Mouse (Mus musculus) hindbrain, embryonic 13.5 days (tissue): ENCODE measurements around the gene Unc45a. TPM values are rescaled to one million over a fixed set of nuclear protein-coding genes. Genes with fewer than 3 reads are reported as not detected.
"Not testable (repeated sequence)": the region's sequence is repeated elsewhere in the genome, so short reads cannot be mapped to it uniquely, and the experiment has no call there.

Experiments
- ATAC-seq: fragments of 200-750 bp; cut with Nextera tagmentation; 2 replicates; pipeline ENCODE4 v1.8.0; 2017; ENCODE audit warnings: moderate TSS enrichment; ENCODE audit not compliant: low FRiP score
- H3K27ac ChIP-seq: fragments of 300-500 bp; sonication (generic); 2 replicates; pipeline ENCODE4 v1.5.1; 2015; ENCODE audit warnings: inconsistent platforms, mild to moderate bottlenecking, moderate library complexity
- H3K27me3 ChIP-seq: fragments of 300-500 bp; sonication (generic); 2 replicates; pipeline ENCODE4 v1.6.1; 2015; ENCODE audit warnings: mild to moderate bottlenecking, inconsistent platforms
- H3K36me3 ChIP-seq: fragments of 300-500 bp; sonication (generic); 2 replicates; pipeline ENCODE4 v1.6.1; 2015; ENCODE audit warnings: mild to moderate bottlenecking, inconsistent platforms
- H3K4me1 ChIP-seq: fragments of 300-500 bp; sonication (generic); replicated peaks from 2 replicates; pipeline ENCODE4 v1.6.1; 2015; ENCODE audit warnings: inconsistent platforms
- H3K4me2 ChIP-seq: fragments of 300-500 bp; sonication (generic); 2 replicates; pipeline ENCODE4 v1.6.1; 2015; ENCODE audit warnings: inconsistent platforms, mild to moderate bottlenecking, moderate library complexity
- H3K4me3 ChIP-seq: fragments of 300-500 bp; sonication (generic); 2 replicates; pipeline ENCODE4 v1.5.1; 2015; ENCODE audit warnings: mild to moderate bottlenecking, inconsistent platforms
- H3K9ac ChIP-seq: fragments of 300-500 bp; sonication (generic); 2 replicates; pipeline ENCODE4 v1.6.1; 2015; ENCODE audit warnings: mild to moderate bottlenecking, inconsistent platforms
- H3K9me3 ChIP-seq: fragments of 300-500 bp; sonication (generic); 2 replicates; pipeline ENCODE4 v1.6.1; 2016; ENCODE audit warnings: inconsistent platforms
- WGBS: fragments of 180-500 bp; shearing (Covaris S2); methylation state at CpG from one replicate; pipeline ENCODE4 v1.1.7; 2015; 5-methylcytosine and 5-hydroxymethylcytosine counted together
- polyA plus RNA-seq: library from polyadenylated mRNA; unstranded; fragments of >200 nt; fragmentation: Nextera tagmentation; extraction: Ambion mirVana; gene quantifications from 2 replicates; pipeline ENCODE4 v1.2.1, GENCODE M21; 2015

Gene Unc45a
- polyA plus RNA-seq, 1 experiment from 2014 or later: 55.5 TPM

DNA sequence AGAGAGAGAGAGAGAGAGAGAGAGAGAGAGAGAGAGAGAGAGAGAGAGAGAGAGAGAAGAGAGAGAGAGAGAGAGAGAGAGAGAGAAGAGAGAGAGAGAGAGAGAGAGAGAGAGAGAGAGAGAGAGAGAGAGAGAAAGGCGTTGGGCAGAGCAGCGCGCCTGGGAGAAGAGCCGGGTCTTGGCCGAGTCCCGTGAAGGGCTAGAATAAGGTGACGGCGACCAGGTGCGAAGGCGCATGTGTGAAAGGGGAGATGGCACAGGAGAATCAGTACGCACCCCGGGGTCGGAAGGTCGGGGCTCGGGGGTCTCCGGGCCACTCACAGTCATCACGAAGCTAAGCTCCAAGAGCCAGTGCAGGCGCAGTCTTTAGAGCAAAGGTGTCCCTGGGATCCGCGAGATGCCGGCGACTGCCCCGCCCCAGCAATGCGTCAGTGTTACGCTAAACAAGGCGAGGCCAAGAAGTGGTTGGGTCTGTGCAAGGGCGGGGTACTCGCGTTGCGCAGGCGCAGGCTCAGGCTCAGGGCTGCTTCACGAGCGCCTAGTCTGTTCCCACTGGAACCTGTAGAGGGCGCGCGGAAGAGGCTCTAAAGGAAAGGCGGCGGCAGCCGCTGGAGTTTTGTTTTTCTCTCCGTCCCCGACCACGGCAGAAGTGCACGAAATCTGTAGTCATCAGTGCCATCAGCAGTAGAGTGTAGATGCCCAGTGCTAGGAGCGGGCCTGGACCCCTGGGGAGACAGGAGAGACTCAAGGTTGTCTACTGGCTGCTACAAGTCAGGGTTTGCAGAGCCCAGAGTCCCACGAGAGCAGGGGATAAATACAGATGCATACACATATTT is 794 bp downstream of the Unc45a start:
- Histone ChIP-seq H3K27me3 (no peaks in the 10 kb centered on the region), H3K27ac (peak overlapping the region; percentile 90), H3K4me2 (peak overlapping the region; percentile 95), H3K4me1 (peaks cover 74% of the 10 kb centered on the region), H3K4me3 (peak overlapping the region; percentile 64), H3K36me3 (peaks cover 29% of the 10 kb centered on the region), H3K9me3 (no peaks in the 10 kb centered on the region), H3K9ac (peak overlapping the region; percentile 90)
- under 1% methylated on average over 45 of the region's 45 CpGs for WGBS
- ATAC-seq: peak; percentile 96

DNA sequence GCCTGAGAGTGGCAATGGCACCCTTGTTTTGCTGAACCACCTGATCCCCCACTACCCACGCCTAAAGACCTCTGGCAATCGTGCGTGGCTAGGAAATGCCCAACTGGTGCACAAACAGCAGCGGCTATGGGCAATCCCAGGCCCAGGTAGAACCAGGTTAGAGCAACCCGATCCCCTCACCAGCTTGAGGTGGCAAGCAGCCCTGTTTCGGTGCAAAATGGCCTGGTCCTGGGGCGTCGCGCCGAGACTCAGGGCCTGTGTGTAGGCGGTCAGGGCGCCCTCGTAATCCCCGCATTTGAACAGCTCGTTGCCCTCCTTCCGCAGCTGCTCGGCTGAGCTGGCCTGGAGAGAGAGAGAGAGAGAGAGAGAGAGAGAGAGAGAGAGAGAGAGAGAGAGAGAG is 1.4 kb downstream of the Unc45a start:
- peaks cover 74% of the 10 kb centered on the region for H3K4me1 ChIP-seq

DNA sequence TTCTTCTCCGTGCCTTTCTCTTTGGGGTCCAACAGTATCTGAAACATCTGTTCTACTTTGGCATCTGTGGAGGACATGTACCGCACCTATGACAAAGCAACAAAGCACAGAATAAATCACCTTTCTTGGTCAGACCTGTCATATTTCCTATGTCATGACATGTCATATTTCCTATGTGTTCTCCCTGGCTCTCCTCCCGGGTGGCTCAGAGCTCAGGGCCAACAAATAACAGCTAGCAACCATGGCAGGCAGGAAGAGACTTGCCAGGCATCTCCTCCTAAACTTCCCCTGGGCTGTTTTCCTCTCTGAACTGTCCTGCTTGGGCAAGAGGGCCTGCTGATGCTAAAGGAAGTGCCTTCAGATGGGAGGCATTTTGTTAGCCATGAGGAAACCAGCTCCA is 3.9 kb downstream of the Unc45a start:
- Histone ChIP-seq H3K27me3 (no peaks in the 10 kb centered on the region), H3K4me2 (no peak overlapping the region), H3K27ac (no peak overlapping the region), H3K4me3 (no peak overlapping the region), H3K36me3 (peaks cover 60% of the 10 kb centered on the region), H3K4me1 (peaks cover 57% of the 10 kb centered on the region), H3K9ac (0 out of 2 replicates have a peak overlapping the region, but pooled peaks have one; percentile 8), H3K9me3 (no peaks in the 10 kb centered on the region)
- no peak for ATAC-seq
- WGBS: 96% methylated on average over 3 of the region's 3 CpGs

More for the DNA sequence above, 1.4 kb downstream of the Unc45a start:
- H3K27me3 ChIP-seq: no peaks in the 10 kb centered on the region
- H3K4me2 ChIP-seq: peak overlapping the region; percentile 95
- peaks cover 35% of the 10 kb centered on the region for H3K36me3 ChIP-seq
- peak overlapping the region; percentile 90 for H3K9ac ChIP-seq
- ATAC-seq: no peak
- WGBS: 5% methylated on average over 17 of the region's 17 CpGs
- no peaks in the 10 kb centered on the region for H3K9me3 ChIP-seq
- peak overlapping the region; percentile 64 for H3K4me3 ChIP-seq
- H3K27ac ChIP-seq: peak overlapping the region; percentile 90

DNA sequence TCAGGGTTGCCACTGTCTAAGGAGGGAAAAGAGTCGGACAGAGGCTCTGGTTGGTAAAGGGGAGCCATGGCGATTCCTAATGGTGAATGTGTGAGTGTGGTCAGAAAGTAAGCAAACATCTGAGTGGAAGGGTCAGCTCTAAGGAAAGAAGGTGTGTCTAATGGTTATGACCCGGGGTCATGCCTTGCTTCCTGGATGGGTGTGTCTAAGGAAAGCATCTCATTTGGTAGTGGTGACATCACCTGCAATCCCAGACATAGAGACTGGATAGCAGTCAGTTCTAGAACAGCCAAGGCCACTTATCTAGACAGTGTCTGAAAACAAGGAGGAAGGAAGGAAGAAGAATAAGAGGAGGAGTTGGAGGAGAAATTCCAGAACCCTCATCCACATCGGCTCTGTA is 6.0 kb downstream of the Unc45a start:
- Histone ChIP-seq H3K9ac (no peak overlapping the region), H3K9me3 (no peaks in the 10 kb centered on the region), H3K4me2 (no peak overlapping the region), H3K27ac (no peak overlapping the region), H3K27me3 (no peaks in the 10 kb centered on the region), H3K4me3 (no peak overlapping the region), H3K4me1 (peaks cover 40% of the 10 kb centered on the region), H3K36me3 (peaks cover 80% of the 10 kb centered on the region)
- WGBS: 98% methylated on average over 4 of the region's 4 CpGs
- ATAC-seq: no peak

DNA sequence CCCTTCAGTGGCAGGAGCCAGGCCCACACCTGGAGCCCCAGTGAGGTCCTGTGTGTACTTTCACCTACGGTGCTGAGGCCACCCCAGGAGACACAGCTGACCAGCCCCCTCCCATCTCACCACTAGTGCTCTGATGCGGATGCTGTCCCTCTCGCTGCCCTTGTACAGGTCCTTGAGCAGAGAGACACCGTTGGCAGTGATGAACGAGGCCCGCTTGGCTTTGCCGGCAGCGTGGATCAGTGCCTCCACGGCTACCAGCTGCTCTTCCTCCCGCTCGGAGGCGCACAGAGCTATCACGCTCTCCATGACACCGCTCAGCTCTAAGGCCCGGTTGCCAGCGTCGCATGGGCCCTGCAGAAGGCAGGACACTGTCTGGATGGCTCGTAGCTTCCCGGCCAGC is 9.4 kb downstream of the Unc45a start:
- Histone ChIP-seq H3K9me3 (no peaks in the 10 kb centered on the region), H3K9ac (no peak overlapping the region), H3K4me3 (no peak overlapping the region), H3K27ac (no peak overlapping the region), H3K4me2 (no peak overlapping the region), H3K36me3 (peaks cover 100% of the 10 kb centered on the region), H3K27me3 (no peaks in the 10 kb centered on the region), H3K4me1 (peaks cover 12% of the 10 kb centered on the region)
- 87% methylated on average over 19 of the region's 19 CpGs for WGBS
- no peak for ATAC-seq

DNA sequence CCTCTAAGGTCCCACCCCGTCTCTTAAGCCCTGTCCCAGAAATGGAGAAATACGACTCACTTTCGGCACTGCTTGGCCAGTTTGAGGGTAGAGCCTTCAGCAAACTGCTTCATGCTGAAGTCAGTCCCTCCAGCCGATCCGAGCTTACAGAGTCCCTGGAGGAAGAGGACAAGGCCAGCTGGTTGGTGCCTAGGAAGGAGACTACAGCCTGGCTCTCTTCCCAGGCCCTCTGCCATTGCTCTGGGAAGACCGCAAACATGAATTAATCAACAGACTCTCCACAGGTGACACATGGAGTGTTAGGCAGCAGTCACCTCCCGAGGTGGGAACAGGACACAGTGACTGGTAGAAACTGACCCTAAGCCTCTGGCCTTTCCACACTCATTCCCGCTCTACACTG is 10.5 kb downstream of the Unc45a start:
- no peaks in the 10 kb centered on the region for H3K27me3 ChIP-seq
- H3K4me2 ChIP-seq: no peak overlapping the region
- WGBS: 86% methylated on average over 8 of the region's 8 CpGs
- no peaks in the 10 kb centered on the region for H3K9me3 ChIP-seq
- ATAC-seq: no peak
- peaks cover 100% of the 10 kb centered on the region for H3K36me3 ChIP-seq
- H3K9ac ChIP-seq: no peak overlapping the region
- peaks cover 3% of the 10 kb centered on the region; the same call in 1 of the 2 replicates for H3K4me1 ChIP-seq
- no peak overlapping the region for H3K27ac ChIP-seq
- no peak overlapping the region for H3K4me3 ChIP-seq

DNA sequence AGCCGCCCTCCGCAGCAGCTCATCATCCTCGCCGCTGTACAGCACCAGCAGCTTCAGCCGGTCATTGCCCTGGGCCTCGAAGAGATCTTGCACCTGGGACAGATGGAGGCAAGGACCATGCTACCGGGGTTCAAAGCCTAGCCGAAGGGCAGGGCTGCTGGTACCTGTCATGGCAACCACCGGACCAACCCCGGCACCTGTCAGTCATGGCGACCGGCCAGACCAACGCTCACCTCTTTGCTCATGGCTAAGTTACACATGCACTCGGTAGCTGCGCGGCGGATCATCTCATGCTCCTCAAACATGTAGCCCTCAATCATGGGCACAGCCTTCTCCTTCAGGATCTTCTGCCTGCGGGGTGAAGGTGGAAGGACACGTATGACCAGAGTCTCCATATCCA is 14.7 kb downstream of the Unc45a start:
- WGBS: 98% methylated on average over 19 of the region's 19 CpGs
- Histone ChIP-seq H3K9ac (no peak overlapping the region), H3K27me3 (no peaks in the 10 kb centered on the region), H3K36me3 (peaks cover 62% of the 10 kb centered on the region), H3K4me1 (peaks cover 23% of the 10 kb centered on the region), H3K9me3 (no peaks in the 10 kb centered on the region), H3K4me3 (no peak overlapping the region), H3K27ac (no peak overlapping the region), H3K4me2 (no peak overlapping the region)
- ATAC-seq: no peak

DNA sequence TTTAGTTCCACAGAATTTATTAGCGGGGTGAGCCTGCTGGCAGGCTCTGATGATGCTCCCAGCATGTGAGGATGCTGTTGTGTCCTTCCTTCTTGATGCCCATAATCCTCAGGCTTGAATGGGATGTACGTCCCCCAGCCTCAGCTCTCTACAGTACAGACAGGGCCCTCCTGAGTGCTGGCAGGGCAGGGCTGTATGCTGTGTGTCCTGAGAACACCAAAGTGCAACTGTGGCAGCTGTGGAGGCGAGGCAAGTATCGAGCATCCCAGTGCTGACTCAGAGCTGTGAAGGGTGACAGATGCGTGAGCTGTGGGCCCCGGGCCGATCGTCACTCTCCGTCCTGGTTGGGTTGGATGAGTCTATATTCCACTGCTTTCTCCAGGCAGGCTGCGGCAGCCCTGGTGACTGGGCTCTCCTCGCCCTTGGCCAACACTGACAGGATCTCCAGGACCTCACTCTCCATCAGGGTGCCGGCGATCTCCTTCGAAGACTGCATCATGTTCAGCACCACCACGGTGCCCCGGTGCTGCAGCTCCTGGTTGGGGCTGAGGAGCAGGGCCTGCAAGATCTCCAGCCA is 15.4 kb downstream of the Unc45a start:
- Histone ChIP-seq H3K4me1 (peaks cover 23% of the 10 kb centered on the region), H3K27ac (peak overlapping the region; percentile 10; the same call in 1 of the 2 replicates), H3K4me3 (no peak overlapping the region), H3K9me3 (no peaks in the 10 kb centered on the region), H3K9ac (peak overlapping the region; percentile 49; the same call in 1 of the 2 replicates), H3K36me3 (peaks cover 61% of the 10 kb centered on the region), H3K27me3 (no peaks in the 10 kb centered on the region), H3K4me2 (no peak overlapping the region)
- no peak for ATAC-seq
- WGBS: 97% methylated on average over 16 of the region's 16 CpGs

DNA sequence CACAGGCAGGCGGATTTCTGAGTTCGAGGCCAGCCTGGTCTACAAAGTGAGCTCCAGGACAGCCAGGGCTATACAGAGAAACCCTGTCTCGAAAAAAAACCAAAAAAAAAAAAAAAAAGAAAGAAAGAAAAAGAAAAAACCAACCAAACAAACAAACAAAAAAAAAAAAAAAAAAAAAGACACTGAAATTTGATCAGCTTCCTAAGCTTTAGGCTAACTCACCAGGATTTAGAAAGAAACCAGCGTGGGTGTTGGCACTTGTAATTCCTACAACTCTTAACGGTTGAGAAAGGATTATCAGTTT is 16.0 kb downstream of the Unc45a start:
- H3K36me3 ChIP-seq: peaks cover 61% of the 10 kb centered on the region
- not testable (repeated sequence) for H3K9ac ChIP-seq, H3K4me3 ChIP-seq, H3K9me3 ChIP-seq, H3K27me3 ChIP-seq, ATAC-seq
- H3K4me1 ChIP-seq: peaks cover 23% of the 10 kb centered on the region
- WGBS: 54% methylated on average over 4 of the region's 5 CpGs
- H3K27ac ChIP-seq: peak overlapping the region; percentile 92
- H3K4me2 ChIP-seq: peak overlapping the region; percentile 61

DNA sequence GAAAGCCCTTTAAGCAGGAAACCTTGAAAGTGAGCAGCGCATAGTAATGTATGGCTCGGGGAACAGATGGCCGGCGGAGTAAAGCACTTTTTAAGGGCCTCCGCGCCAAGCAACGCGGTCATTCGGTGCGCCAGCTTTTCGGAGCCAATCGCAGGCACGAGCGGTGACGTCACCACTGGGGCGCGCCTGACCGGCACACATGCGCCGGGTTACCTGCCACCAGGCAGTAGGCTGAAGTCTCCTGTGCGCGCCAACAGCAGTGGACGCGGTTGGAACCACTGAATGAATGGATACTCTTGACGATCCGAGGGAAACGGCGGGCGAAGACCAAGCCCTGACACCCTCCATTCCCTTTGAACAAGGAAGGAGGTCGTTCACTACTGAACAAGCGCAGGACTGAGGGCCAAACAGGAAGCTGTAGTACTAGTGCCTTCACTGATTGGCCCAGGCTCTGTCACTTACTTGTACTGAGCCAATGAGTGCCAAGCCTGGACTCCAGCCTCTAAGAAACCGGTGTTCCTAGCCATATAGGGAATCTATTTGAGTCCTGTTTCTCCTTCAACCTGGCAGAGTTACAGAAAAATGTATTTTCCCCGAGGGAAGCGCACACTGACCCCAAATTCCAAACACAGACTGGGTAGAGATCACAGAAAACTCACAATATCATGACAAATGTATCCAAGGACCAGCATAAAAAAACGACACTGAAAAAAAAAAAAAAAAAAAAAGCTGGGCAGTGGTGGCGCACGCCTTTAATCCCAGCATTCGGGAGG is 16.6 kb downstream of the Unc45a start, which contains the start of gene Rccd1:
Gene Rccd1 (minus strand): TSS at position 412 of the 773 bp plus-strand sequence.
- Histone ChIP-seq H3K27ac (peak within 1 kb of the TSS; percentile 92), H3K36me3 (peaks cover 61% of the 10 kb centered on the region), H3K9ac (peak within 1 kb of the TSS; percentile 75), H3K9me3 (no peaks in the 10 kb centered on the region), H3K4me1 (peaks cover 23% of the 10 kb centered on the region), H3K4me3 (peak within 1 kb of the TSS; percentile 56), H3K4me2 (peak within 1 kb of the TSS; percentile 61), H3K27me3 (no peaks in the 10 kb centered on the region)
- WGBS: 1% methylated on average over 38 of the region's 38 CpGs
- ATAC-seq: peak; percentile 99

DNA sequence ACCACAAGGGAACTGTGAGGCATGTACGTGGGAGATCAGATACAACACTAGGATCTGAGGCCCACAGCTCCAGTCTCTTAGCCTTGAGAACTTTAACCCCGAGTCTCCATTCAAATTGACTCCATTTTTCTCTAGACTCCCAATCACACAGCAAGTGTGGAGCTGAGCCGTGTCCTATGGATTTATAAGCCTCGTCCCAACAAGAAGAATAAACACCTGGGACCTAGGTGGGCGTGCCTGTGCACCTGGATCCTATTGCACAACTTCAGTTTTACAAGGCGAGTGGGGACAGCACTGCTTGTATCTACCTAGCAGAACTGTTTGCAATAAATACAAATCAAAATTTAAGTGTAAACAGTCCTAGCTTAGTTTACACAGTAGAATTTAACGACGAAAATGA is 17.5 kb downstream of the Unc45a start:
- ATAC-seq: no peak
- peak overlapping the region; percentile 56 for H3K4me3 ChIP-seq
- peak overlapping the region; percentile 75 for H3K9ac ChIP-seq
- H3K9me3 ChIP-seq: no peaks in the 10 kb centered on the region
- WGBS: 24% methylated on average over 8 of the region's 8 CpGs
- H3K36me3 ChIP-seq: peaks cover 60% of the 10 kb centered on the region
- no peaks in the 10 kb centered on the region for H3K27me3 ChIP-seq
- H3K4me1 ChIP-seq: peaks cover 23% of the 10 kb centered on the region
- peak overlapping the region; percentile 92 for H3K27ac ChIP-seq
- H3K4me2 ChIP-seq: peak overlapping the region; percentile 61

DNA sequence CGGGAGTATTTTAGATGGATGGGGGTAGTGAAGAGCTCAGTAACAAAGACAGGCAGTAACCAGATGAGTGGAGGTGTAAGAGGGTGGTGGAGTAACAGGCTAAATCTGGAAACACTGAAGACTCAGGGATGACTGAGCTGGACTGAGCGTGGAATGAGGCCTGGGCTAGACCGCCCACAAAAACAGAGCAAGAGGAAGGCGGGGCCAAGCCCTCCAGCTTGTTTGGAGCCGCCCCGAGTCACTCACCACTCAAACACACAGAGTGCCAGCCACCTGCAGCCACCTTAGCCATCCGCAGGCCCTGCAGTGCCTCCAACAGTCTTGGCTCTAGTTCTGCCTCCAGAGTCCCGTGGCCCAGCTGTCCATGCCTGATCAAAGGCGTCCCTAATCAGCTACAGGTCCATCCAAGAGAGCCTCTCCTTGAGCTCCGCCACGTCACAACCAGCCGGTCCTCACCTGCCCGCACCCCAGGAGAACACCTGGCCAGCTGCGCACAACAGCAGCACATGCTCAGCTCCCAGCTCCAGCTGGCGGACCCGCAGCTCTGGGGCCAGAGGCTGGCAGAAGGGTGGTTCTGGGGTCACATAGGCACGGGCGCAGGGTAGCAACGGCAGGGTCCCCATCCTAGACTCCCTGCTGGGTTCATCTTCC is 20.8 kb downstream of the Unc45a start:
- Histone ChIP-seq H3K27me3 (no peaks in the 10 kb centered on the region), H3K36me3 (peaks cover 49% of the 10 kb centered on the region), H3K27ac (no peak overlapping the region), H3K9ac (0 out of 2 replicates have a peak overlapping the region, but pooled peaks have one; percentile 29), H3K4me1 (peaks cover 19% of the 10 kb centered on the region), H3K4me3 (no peak overlapping the region), H3K9me3 (no peaks in the 10 kb centered on the region), H3K4me2 (no peak overlapping the region)
- WGBS: 86% methylated on average over 19 of the region's 19 CpGs
- ATAC-seq: no peak
